Mouse (Mus musculus): ENCODE results near the gene Rnf4.

GRCm38 (mm10) chr5:34321236-34321635 is 14.9 kb upstream of the Rnf4 start:
- TF ChIP-seq CTCF (IDR thresholded peaks at IDR 0.05 in 2 of 3, conservative IDR thresholded peaks at IDR 0.05 in 1 of 3; ENCODE audit: control insufficient read depth in 1 of 3, insufficient read depth in 1 of 3, low read depth in 2 of 3, low read length in 3 of 3, poor library complexity in 1 of 3, severe bottlenecking in 1 of 3), result no peak
- TF ChIP-seq USF1 (IDR thresholded peaks at IDR 0.05; ENCODE audit: low read depth, low read length), result no peak
- TF ChIP-seq SIN3A (IDR thresholded peaks at IDR 0.05; ENCODE audit: low read length), result no peak
- TF ChIP-seq GATA1 (IDR thresholded peaks at IDR 0.05; ENCODE audit: low read depth, low read length), result no peak
- TF ChIP-seq MAX (IDR thresholded peaks at IDR 0.05; ENCODE audit: low read length), result no peak
- TF ChIP-seq TCF12 (IDR thresholded peaks at IDR 0.05; ENCODE audit: low read depth, low read length), result no peak
